Mouse (Mus musculus): ENCODE measurements around the gene Sync. TPM values are rescaled to one million over a fixed set of nuclear protein-coding genes. Genes with fewer than 3 reads are reported as not detected.

Gene Sync
- polyA plus RNA-seq, 1 experiment = 0.69 TPM

GRCm38 (mm10) chr4:129357613-129358163, 70.3 kb downstream of the Sync start:
- DNase-seq = no peak
- Histone ChIP-seq H3K27me3 (replicated peaks; ENCODE audit: control insufficient read depth, insufficient read depth, low read length) (no peaks in the 10 kb centered on the region), H3K27ac (ENCODE audit: insufficient read depth, low read depth, low read length) (no peak overlapping the region), H3K4me1 (ENCODE audit: control insufficient read depth, insufficient read depth, low read length) (no peaks in the 10 kb centered on the region), H3K4me3 (ENCODE audit: insufficient read depth, low read depth, low read length) (no peak overlapping the region), H3K36me3 (ENCODE audit: control insufficient read depth, insufficient read depth, low read length) (no peaks in the 10 kb centered on the region)
- TF ChIP-seq POLR2A (IDR thresholded peaks at IDR 0.05; ENCODE audit: low read depth, low read length) (no peak), CTCF (conservative IDR thresholded peaks at IDR 0.05; ENCODE audit: insufficient read depth, insufficient read length, low read depth, low read length) (no peak)
- WGBS = 61% methylated on average over 15 of the region's 15 CpGs

Other genes with a start within 250 kb of the Sync start
- 28.2 and 30.6 TPM in 2 replicates for gene Rnf19b, start 229.3 kb upstream of the Sync start, polyA plus RNA-seq (2012; rRNA removed)
- 9.3 and 9.9 TPM in 2 replicates for gene Tmem54, start 182.1 kb upstream of the Sync start, polyA plus RNA-seq (2012; rRNA removed)
- gene Hpca, start 165.6 kb upstream of the Sync start, polyA plus RNA-seq (2012; rRNA removed) = 0.41 and 0.60 TPM in 2 replicates
- gene Fndc5, start 150.6 kb upstream of the Sync start, polyA plus RNA-seq (2012; rRNA removed) = 2.6 and 3.3 TPM in 2 replicates
- 12.6 and 13.6 TPM in 2 replicates for gene S100pbp, start 97.9 kb upstream of the Sync start, polyA plus RNA-seq (2012; rRNA removed)
- gene Yars, start 97.9 kb upstream of the Sync start, polyA plus RNA-seq (2012; rRNA removed) = 16.3 and 17.4 TPM in 2 replicates
- 39.3 and 45.5 TPM in 2 replicates for gene C77080, start 26.2 kb upstream of the Sync start, polyA plus RNA-seq (2012; rRNA removed)
- gene Rbbp4, start 47.8 kb downstream of the Sync start, polyA plus RNA-seq (2012; rRNA removed) = 30.8 and 36.7 TPM in 2 replicates
- 21.6 and 32.1 TPM in 2 replicates for gene Zbtb8os, start 48.1 kb downstream of the Sync start, polyA plus RNA-seq (2012; rRNA removed)
- gene Zbtb8a, start 90.5 kb downstream of the Sync start, polyA plus RNA-seq (2012; rRNA removed) = 4.9 and 5.4 TPM in 2 replicates
- 0.58 and 0.64 TPM in 2 replicates for gene Zbtb8b, start 153.2 kb downstream of the Sync start, polyA plus RNA-seq (2012; rRNA removed)
- 25.3 and 28.7 TPM in 2 replicates for gene Bsdc1, start 174.0 kb downstream of the Sync start, polyA plus RNA-seq (2012; rRNA removed)
- 0.10 TPM in 1 of 2 replicates, not detected in the other for gene Tssk3, start 203.4 kb downstream of the Sync start, polyA plus RNA-seq (2012; rRNA removed)
- gene Fam229a, start 203.6 kb downstream of the Sync start, polyA plus RNA-seq (2012; rRNA removed) = 0.94 and 1.1 TPM in 2 replicates
- 20.3 and 26.5 TPM in 2 replicates for gene Marcksl1, start 226.0 kb downstream of the Sync start, polyA plus RNA-seq (2012; rRNA removed)